12 mouse cellular contexts compared by ENCODE assay signal in the genomic region with DNA sequence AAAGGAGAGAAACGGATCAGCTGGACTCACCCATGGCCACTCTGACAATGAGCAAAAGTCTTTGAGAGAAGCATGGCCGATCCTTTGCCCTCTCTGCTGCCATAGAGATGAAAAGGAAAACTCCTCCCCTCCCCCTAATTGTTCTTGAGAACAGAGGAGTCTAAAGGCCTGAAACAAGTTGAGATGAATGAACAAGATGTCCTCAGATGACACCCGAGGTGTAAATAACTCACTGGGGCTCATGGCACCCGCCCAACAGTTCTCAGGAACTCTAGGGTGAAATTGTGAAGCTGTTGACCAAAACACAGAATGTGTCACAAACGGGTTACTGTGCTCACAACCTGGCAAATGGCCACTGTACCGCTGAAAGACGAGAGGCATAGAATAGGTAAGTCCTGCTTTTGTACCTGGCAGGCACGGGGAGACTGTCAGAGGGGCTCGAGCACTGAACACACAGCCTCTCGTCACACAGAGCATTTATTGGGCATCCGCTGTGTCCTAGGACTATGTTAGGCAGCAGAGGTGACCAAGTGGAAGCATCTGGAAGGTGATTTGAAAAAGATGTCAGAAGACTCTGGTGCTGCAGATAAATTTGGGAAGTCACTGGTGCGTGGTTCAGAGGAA.
DNase-seq lines count a peak whose midpoint lies in the region; ATAC-seq lines count a peak whose summit lies in the region.
"Had no signal": no experiment of that assay in that cellular context is flagged by ENCODE, and none has a peak within 500 bp of the region (broad histone marks: within the 10 kb centered on the region; RNA-seq: fewer than 3 reads in every experiment).

No protein-coding gene starts in this region.

- peaks cover 3% of the 10 kb centered on the region; the same call in 1 of the 2 replicates for H3K4me1 ChIP-seq in hindbrain, embryonic 11.5 days (replicated peaks; ENCODE audit: control insufficient read depth, insufficient read depth, low read length)
- H3K4me1 ChIP-seq in hindbrain, embryonic 13.5 days (replicated peaks), result peaks cover 19% of the 10 kb centered on the region
- H3K4me1 ChIP-seq: liver, embryonic 15.5 days had no signal

- no peak overlapping the region for H3K27ac ChIP-seq in hindbrain, embryonic 11.5 days (ENCODE audit: low read depth, low read length)
- no peak overlapping the region for H3K27ac ChIP-seq in hindbrain, embryonic 13.5 days
- H3K27ac ChIP-seq: liver, embryonic 15.5 days had no signal

- H3K4me2 ChIP-seq in hindbrain, embryonic 11.5 days (replicated peaks; ENCODE audit: low read depth, low read length), result no peak overlapping the region
- no peak overlapping the region for H3K4me2 ChIP-seq in hindbrain, embryonic 13.5 days
- H3K4me2 ChIP-seq: liver, embryonic 15.5 days; midbrain, embryonic 11.5 days had no signal

- DNase-seq in adrenal gland, postnatal 14 days, result peak; percentile 48
- no peak for DNase-seq in adrenal gland, adult (ENCODE audit: inconsistent age in 2 of 2, low spot score in 1 of 2)
- peak; percentile 45 for DNase-seq in hindbrain, embryonic 11.5 days (ENCODE audit: low spot score)
- peak; percentile 2 for DNase-seq in ovary, adult 18-20 months (ENCODE audit: low spot score)
- DNase-seq in ovary, postnatal 14 days (ENCODE audit: low spot score), result no peak
- DNase-seq in kidney, postnatal 36 days, result peak; percentile 77 to 86
- DNase-seq in thymus, postnatal 36 days, result no peak
- DNase-seq: adrenal gland, postnatal 25 days had no signal

- H3K36me3 ChIP-seq in hindbrain, embryonic 11.5 days (ENCODE audit: control insufficient read depth, insufficient read depth, low read length), result no peaks in the 10 kb centered on the region
- no peaks in the 10 kb centered on the region for H3K36me3 ChIP-seq in hindbrain, embryonic 13.5 days
- H3K36me3 ChIP-seq: G1E; liver, embryonic 15.5 days had no signal

- no peak overlapping the region for H3K4me3 ChIP-seq in hindbrain, embryonic 11.5 days (ENCODE audit: low read depth, low read length)
- no peak overlapping the region for H3K4me3 ChIP-seq in hindbrain, embryonic 13.5 days
- H3K4me3 ChIP-seq: liver, embryonic 15.5 days had no signal

- H3K9me3 ChIP-seq in hindbrain, embryonic 11.5 days (ENCODE audit: control insufficient read depth, low read length), result no peaks in the 10 kb centered on the region
- H3K9me3 ChIP-seq in hindbrain, embryonic 13.5 days, result no peaks in the 10 kb centered on the region
- H3K9me3 ChIP-seq: liver, embryonic 15.5 days had no signal

- 47% methylated on average over 12 of the region's 12 CpGs for WGBS in hindbrain, embryonic 11.5 days
- 35% methylated on average over 12 of the region's 12 CpGs for WGBS in hindbrain, embryonic 13.5 days

- no peak overlapping the region for H3K9ac ChIP-seq in hindbrain, embryonic 11.5 days (ENCODE audit: low read depth, low read length)
- no peak overlapping the region for H3K9ac ChIP-seq in hindbrain, embryonic 13.5 days
- H3K9ac ChIP-seq: liver, embryonic 15.5 days had no signal

- 0 out of 2 replicates have a peak, but pooled peaks cover 3% of the 10 kb centered on the region for H3K27me3 ChIP-seq in hindbrain, embryonic 11.5 days (ENCODE audit: control insufficient read depth, insufficient read depth, low read length)
- H3K27me3 ChIP-seq in hindbrain, embryonic 13.5 days, result peaks cover 11% of the 10 kb centered on the region; the same call in 1 of the 2 replicates

- no peak for ATAC-seq in hindbrain, embryonic 11.5 days (ENCODE audit: low FRiP score)
- no peak for ATAC-seq in hindbrain, embryonic 13.5 days (ENCODE audit: low FRiP score)

Comparison
In these comparisons a context has a peak if more than half of its experiments do, and no peak if none do; other contexts are left out.
1. DNase-seq: peak in adrenal gland, postnatal 14 days (single experiment), hindbrain, embryonic 11.5 days (single experiment), ovary, adult 18-20 months (single experiment) and kidney, postnatal 36 days (2 of 2); none in adrenal gland, adult (0 of 2), ovary, postnatal 14 days (single experiment) and thymus, postnatal 36 days (0 of 2).